Mouse (Mus musculus) inflammation-experienced regulatory T-cells, adult 6 months (primary cell): Measurements from ENCODE around the gene Qars. TPM values are rescaled to one million over a fixed set of nuclear protein-coding genes. Genes with fewer than 3 reads are reported as not detected.

ENCODE experiments used
- ATAC-seq: one replicate; pipeline ENCODE4 v1.8.0; 2017
- polyA plus RNA-seq, 3 experiments: library from polyadenylated mRNA; unstranded; fragments of 100-300 nt; shearing (Covaris generic); gene quantifications; one replicate each; pipeline ENCODE4 v1.2.1; 2017

Gene Qars
- 100 to 1,000 TPM; 123 to 167 (median 155) TPM for polyA plus RNA-seq

DNA sequence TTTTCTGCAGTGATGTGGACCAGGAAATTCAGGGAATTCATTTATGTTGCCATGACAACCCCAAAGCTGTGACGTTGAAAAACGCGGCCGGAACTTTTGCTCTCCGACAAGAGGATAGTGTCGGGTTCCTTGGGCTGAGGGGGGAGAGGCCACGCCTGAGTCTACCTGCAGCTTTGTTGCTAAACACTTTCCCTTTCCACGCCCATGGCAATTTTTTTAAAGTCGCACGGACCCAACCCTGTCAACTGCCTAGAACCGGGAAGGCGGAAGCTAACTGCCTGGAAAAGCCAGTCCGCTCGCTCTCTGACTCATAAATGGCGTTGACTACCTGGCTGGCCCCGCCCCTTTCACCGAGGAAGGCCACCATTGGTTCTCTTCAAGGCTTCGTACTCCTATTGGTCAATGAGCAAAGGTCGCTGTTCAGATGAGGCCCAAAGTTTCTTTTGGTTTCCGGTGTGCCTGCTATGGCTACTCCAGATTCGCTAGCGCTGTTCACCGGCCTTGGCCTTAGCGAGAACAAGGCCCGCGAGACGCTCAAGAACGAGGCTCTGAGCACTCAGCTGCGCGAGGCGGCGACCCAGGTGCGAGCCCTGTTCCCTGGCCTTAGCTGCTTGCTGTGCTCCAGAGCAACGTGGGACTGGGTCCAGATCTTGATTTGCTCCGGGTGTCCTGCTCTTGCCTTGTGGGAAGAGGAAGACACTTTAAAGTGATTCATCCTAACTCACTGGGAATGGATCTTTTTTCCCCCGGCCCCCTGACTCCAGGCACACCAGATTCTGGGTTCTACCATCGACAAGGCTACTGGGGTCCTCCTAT is at the start of gene Qars:
TSS of gene Qars (plus strand) at position 88 of the 816 bp plus-strand sequence.
- ATAC-seq: peak; percentile 100

DNA sequence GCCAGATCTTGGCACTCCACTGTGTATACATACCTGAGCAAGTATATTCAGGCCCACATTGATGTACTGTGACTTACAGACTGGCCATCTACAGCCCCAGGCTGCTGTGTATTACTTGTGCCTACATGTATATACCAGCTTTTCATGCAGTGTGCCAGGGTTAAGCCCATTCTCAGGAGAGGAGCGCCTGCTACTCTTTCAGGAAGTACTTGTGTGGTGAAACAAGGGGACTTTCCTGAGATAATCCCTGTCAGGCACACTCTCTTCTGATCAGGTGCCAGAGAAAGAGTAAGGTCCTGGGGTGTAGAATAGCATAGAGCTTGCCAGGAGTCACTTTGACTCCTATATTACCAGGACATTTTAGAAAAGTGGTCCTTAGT is 47.6 kb upstream of the Qars start:
- ATAC-seq: peak; percentile 54

DNA sequence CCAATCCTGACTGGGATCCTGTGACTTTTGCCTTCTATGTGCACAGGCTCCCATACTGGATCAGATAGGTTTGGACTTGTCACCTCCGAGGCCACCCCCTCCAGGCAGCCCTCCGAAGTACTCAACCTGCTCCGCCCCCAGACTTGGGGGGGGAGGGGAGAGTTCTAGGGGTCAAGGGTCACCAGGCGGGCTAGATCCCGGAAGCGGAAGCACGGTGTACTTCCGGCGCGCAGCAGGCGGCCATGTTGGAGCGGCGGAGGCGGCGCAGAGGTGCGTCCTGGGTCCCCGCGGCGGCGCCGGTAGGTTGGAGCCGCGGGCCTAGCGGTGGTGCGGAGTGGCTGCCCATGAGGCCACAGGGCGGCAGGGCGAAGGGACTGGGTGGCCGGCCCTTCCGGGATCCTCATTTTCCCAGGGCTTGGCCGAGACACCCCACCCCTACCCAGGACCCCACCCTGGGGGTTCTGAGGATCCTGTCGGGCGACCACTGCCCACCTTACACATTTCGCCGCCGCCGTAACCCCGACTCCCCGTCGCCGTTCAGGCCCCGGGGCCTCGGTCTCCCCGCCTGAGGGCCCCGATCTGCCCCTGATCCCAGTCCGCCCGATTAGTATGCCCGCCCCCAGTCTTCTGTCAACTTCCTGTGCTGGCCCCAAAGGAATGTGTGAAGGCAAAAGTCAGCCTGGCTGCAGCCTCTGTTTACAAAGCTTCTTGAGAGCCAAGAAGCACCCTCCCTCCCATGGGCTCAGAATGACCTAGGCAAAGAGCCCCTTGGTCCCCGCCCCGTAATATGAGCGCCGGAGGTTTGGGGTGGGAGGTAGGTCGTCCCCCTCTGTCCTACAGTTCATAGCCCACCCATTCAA is 47.0 kb upstream of the Qars start, which contains the start of gene Ccdc71:
TSS of gene Ccdc71 (plus strand) at position 209 of the 860 bp plus-strand sequence.
- ATAC-seq: peak; percentile 89

DNA sequence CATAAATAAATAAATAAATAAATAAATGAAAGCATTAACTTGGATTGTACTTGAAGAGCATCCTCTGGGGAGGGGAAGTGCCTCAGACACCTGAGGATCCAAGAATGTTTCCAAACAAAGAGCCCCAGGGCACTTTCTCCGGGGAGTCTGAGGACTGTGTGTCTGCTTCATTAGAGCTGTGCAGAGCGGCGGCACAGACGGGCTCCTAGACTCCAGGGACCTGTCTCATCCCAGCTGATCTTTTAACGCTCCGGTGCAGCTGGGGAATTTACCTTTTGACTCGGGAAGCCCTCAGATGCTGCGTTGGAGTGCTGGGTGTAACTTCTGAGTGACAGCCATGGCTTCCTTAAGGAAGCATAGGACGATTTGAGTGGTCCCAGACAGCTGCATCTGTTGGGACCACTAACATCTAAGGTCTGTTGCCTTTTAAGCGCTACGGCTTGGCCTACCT is 46.3 kb upstream of the Qars start, which contains the start of gene Klhdc8b:
TSS of gene Klhdc8b (minus strand) at position 401 of the 451 bp plus-strand sequence.
- no peak for ATAC-seq

DNA sequence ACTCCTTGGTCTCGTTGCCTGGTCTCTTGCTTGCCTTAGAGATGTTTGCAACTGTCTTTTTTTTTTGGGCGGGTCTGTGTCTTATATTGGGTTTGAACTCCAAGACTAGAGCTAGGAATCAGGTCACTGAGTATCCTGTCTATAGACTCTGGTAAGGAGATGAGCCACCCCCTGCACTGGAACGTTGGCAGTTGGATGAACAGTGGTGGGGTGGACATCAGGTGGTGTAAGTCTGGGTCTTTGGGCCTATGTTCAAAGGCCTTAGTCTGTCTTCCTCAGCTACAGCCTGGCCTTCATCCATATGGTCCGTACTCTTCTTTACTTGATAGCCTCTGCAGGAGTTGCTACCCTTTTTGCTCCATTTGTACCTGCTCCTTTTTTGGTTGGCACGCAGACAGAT is 45.8 kb upstream of the Qars start:
- ATAC-seq: no peak

DNA sequence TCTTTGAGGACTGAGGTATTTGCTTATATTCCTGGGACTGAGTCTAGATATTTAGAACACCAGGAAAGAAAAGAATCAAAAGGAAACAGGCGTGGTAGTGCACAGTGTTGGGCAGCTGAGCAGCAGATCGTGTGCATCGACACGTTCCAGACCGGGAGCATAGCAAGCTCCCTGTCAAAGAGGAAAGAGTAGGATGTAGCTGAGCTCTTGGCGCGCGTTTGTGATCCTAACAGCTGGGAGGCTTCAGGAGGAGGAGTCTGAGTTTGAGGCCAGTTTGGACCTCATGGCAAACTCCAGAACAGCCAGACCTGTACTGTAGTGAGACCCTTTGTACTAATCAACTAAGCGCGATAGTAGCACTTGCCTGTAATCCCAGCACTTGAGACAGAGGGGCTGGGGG is 45.3 kb upstream of the Qars start:
- no peak for ATAC-seq

DNA sequence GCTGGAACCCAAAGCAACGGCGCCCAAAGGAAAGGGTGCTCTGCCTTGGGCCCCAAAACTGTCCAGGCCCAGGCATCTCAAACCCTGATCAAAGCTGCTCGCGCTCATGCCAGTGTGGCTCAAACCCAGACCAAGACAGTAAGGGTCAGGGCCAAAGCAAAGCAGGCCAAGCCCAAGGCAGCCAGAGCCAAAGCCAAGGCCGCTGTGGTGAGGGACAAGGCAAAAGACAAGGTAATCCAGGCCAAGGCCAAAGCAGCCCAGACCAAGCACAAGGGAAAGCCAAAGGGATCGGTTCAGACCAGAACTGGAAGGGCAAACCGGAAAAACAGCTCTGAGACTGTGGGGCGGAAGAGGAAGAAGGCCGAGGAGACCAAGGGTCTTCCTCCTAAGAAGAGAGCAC is 43.8 kb upstream of the Qars start:
- ATAC-seq: no peak

DNA sequence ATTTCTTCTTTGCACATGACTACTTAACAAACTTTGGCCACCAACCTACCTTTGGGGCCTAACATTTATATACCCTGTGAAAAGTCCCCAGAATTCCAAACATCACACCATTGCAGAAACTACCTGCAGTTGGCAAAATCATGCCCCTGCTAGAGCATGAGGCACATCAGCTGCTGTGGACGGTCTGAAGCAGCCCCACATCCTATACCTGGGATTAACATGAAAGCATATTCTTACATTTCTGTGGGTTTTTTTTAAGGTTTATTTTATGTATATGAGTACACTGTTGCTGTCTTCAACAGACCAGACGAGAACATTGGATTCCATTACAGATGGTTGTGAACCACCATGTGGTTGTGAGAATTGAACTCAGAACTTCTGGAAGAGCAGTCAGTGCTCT is 41.3 kb upstream of the Qars start:
- no peak for ATAC-seq

DNA sequence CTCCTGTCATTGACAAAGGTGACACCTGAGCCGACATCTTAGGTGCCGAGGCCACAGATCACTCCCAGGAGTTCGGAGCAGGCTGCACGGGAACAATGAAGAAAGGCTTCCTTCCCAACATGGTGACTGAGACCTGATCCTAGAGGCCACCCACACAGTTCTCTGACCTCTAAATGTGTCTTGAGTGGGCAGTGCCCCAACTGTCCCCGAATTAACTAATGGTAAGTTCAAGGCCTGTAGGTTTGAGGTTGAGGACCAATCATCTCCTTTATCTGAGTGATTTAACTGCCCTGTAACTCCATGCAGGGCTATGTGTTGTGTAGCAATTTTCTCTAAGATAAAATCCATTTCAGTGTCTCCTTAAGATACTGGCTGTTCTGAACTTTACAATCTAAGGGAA is 38.1 kb upstream of the Qars start:
- ATAC-seq: no peak

DNA sequence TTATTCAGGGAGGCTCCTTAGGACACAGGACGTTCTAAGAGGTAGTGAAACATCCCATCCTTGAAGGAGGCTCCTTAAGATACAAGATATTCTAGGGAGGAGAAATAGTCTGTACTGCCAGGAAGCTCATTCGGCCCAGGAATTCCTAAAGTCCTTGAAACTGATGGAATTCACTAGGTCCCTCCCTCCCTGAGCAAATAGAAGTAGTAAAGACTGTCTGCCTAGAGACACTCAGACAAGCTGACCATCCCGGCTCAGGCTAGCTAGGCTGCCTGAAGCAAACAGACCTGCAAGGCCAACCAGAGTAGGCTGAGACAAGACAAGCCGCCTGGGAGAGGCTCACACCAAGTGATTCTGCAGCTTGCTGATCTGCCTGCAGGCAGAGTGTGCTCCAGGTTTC is 37.7 kb upstream of the Qars start:
- ATAC-seq: no peak

DNA sequence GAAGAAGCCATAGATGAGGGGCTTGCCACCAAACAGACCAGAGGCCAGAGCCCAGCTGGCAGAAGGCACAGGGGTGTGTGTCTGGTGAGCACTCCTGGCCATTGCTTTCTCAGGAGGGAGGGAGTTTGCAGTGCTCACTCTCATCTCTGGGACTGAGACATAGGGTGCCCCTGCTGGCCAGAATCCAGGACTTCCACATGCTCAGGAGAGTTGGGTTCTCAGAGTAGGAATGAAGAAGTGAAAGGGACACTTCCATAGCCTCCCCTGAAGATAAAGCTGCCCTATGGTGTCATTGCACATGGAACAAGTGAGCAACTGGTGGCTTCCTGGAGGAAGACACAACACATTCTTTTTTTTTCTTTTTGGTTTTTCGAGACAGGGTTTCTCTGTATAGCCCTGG is 33.0 kb upstream of the Qars start:
- ATAC-seq: no peak

DNA sequence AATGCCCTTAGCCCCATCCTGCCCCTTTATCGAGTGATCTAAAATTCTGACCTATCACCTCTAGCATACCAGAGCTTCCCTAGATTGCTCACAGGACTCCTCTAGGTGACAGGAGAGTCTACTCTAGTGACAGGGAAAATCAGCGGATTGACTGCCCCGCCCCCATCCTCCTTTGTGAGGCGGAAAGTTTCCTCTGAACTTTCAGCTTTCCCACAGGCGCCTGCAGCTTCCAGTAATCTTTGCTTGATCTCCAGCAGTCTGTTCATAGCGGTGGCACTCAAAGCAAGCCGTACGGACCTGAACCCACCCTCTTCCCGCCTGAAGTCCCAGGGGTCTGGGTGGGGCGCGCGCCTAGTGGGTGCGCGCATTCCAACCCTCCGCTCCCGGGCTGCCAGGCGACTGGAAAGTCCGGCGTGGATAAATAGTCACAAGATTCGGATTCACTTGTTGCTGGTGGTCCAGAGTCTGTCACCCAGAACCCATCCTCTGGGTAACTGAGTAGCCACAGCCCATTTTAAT is 28.8 kb upstream of the Qars start:
- no peak for ATAC-seq

DNA sequence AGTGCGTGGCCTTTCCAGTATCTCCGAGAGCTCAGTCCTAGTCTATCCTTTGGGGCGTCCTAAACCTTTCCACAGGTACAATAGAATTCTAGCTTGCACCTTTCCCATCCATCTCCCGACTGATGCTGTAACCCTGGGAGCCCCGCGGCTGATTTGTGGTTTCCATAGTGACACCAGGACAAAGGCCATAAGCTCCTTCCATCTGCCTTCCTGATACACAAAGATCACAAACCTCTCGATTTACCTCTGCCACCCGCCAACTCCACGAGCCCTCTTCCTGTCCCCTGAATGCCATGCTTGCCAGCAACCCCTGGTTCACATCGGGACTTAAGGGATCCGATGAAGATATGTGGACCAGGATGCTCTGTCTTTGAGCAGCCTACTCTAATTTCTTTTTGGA is 28.3 kb upstream of the Qars start:
- no peak for ATAC-seq

DNA sequence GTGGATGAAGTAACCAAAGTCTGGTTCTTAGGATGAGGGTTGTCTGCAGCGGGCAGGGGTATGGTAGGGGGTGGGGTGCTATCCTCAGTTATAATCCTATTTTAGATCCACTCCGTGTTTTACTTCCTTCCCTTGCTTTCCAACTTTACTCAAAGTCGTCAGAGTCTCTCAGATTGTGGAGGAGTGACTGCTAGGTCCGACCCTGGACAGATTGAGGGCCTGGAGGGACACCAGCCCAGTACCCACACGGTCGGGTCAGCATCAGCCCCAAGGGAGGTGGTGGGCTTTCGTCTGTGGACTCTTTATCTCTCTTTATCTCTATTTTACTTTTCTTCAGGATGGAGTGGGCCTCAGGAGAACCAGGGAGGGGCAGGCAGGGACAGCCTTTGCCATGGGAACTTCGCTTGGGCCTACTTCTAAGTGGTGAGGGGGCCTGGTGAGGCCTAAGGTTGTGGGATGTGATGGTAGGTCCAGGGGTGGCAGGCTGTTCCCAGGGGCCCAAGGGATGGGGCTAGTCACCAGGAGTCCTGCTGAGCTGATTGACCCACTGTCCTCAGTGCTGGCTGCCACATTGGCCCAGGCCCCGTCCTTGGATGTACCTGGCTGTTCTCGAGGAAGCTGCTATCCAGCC is 27.7 kb upstream of the Qars start, which contains the start of gene Lamb2:
TSS of gene Lamb2 (plus strand) at position 16 of the 631 bp plus-strand sequence.
- ATAC-seq: no peak

DNA sequence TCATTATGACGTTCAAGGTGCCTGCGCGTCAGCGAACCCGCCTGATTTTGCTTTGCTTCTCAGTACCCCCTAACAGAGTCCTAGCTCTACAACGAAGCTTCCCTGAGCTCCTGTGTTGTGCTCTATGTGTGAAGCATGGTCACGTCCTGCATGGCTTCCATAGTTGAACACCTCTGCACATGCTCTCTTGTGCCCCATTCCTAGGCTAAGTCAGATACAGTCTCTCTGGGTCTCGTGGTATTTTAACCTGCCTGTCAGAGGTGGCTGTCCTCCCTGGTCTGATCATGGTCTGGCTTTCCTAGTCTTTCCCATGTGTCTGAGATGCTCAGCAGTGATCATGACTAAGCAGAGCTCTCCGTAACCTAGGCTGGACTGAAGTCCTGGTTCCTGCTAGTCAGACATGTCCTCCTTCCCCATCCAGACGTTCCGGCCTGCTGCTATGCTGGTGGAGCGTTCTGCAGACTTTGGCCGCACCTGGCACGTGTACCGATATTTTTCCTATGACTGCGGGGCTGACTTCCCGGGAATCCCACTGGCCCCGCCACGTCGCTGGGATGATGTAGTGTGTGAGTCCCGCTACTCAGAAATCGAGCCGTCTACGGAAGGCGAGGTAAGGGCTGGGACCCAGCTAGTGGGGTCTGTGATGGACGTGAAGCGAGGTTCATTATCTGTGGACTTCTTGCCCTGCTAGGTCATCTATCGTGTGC is 26.5 kb upstream of the Qars start:
- no peak for ATAC-seq

DNA sequence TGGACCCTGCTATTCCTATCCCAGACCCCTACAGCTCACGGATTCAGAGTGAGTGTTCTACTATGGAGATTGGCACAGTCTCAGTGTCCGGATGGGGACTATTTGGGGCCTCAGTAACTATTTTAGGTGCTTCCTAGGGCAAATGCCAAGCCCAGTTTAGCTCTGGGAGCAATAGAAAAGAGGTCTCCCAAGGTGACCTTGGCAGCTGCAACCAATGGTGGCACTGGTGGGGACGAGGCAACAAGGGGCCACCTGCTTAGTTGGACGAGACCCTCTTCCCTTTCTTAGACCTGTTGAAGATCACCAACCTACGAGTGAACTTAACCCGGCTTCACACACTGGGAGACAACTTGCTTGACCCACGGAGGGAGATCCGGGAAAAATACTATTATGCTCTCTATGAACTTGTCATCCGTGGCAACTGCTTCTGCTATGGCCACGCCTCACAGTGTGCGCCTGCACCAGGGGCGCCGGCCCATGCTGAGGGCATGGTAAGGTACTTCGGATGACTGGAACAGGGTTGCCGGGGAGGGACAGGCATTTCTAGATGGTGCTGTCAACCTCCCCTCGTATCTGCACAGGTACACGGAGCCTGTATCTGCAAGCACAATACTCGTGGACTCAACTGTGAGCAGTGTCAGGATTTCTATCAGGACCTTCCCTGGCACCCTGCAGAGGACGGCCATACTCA is 25.8 kb upstream of the Qars start:
- ATAC-seq: no peak

DNA sequence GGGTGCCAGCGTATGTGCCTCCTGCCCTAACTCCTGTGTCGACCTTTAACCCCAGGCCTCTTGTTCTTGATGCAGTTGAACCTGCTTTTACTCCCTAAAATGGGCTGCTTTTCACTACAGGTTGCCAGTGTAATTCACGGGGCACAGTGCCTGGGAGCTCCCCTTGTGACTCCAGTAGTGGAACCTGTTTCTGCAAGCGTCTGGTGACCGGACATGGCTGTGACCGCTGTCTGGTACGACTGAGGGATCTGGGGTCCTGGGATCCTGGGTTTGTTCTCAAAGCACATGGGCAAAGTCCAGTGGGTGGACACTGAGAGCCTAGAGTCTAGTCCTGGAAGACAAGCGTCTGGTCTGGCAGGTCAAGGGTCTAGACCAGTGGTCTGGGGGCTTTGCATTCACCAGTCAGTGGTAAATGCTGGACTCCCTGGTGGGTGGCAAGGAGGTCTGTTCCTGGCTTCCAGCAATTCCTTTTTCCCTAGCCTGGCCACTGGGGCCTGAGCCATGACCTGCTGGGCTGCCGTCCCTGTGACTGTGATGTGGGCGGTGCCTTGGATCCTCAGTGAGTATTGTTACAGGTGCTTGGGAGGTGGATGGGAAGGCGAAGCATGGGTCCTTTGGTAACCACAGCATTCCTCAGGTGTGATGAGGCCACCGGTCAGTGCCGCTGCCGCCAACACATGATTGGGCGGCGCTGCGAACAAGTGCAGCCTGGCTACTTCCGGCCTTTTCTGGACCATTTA is 24.3 kb upstream of the Qars start:
- ATAC-seq: no peak

DNA sequence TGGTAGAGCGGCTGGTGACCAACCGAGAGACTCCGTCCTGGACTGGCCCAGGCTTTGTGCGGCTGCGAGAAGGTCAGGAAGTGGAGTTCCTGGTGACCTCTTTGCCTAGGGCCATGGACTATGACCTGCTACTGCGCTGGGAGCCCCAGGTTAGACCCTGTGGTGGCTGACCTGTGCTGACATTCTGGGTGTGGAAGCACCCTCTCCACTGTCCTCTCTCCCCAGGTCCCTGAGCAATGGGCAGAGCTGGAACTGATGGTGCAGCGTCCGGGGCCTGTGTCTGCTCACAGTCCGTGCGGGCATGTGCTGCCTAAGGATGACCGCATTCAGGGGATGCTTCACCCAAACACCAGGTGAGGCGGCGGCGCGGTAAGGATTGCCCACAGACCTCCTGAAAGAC is 23.5 kb upstream of the Qars start:
- no peak for ATAC-seq

DNA sequence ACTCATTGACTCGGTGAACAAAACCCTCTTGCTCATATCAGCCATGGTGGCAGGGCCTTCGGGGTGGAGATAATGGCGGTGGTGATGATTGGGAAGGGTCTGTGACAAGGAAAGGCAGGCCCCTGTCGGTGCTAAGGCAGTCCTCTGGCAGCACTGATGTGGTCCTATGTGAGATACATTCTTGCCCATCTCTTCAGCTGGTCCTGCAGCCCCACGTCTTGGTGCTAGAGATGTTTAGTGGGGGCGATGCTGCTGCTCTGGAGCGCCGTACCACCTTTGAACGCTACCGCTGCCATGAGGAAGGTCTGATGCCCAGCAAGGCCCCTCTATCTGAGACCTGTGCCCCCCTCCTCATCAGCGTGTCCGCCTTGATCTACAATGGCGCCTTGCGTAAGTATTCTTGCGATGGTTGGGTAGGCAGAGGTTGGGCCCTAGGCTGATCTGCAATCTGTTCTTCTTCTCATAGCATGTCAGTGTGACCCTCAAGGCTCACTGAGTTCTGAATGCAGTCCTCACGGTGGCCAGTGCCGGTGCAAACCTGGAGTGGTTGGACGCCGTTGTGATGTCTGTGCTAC is 22.1 kb upstream of the Qars start:
- no peak for ATAC-seq

DNA sequence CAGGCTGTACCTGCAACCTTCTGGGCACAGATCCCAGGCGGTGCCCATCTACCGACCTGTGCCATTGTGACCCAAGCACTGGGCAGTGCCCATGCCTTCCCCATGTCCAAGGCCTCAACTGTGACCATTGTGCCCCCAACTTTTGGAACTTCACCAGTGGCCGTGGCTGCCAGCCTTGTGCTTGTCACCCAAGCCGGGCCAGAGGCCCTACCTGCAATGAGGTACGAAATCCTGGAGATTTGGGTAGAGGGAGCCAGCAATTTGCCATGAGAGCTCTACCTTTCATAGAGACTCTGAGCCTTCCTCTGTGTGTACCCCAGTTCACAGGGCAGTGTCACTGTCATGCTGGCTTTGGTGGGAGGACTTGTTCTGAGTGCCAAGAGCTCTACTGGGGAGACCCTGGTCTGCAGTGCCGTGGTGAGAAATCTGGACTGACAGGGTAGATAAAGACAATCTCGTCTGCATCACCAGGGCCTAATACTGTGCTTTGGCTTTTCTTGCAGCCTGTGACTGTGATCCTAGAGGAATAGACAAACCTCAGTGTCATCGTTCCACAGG is 20.5 kb upstream of the Qars start:
- no peak for ATAC-seq
